Mouse (Mus musculus) embryonic facial prominence, embryonic 10.5 days (tissue): ENCODE results near the gene Sh3pxd2b. TPM values are rescaled to one million over a fixed set of nuclear protein-coding genes. Genes with fewer than 3 reads are reported as not detected.

ENCODE experiments used
- DNase-seq: peaks from one replicate; pipeline ENCODE4 v3.0.0-alpha.2; 2017; ENCODE audit warnings: low spot score
- H3K27ac ChIP-seq: fragments of 300-500 bp; sonication (generic); replicated peaks from 2 replicates; pipeline ENCODE4 v1.5.1; 2016; ENCODE audit warnings: mild to moderate bottlenecking
- H3K27me3 ChIP-seq: fragments of 300-500 bp; sonication (generic); replicated peaks from 2 replicates; pipeline ENCODE4 v1.6.1; 2016; ENCODE audit warnings: low read depth, mild to moderate bottlenecking; ENCODE audit not compliant: poor library complexity, severe bottlenecking
- H3K36me3 ChIP-seq: fragments of 300-500 bp; sonication (generic); replicated peaks from 2 replicates; pipeline ENCODE4 v1.6.1; 2016; ENCODE audit warnings: mild to moderate bottlenecking, moderate library complexity
- H3K4me1 ChIP-seq: fragments of 300-500 bp; sonication (generic); 2 replicates; pipeline ENCODE4 v1.6.1; 2016
- H3K4me3 ChIP-seq: fragments of 300-500 bp; sonication (generic); 2 replicates; pipeline ENCODE4 v1.5.1; 2016; ENCODE audit warnings: mild to moderate bottlenecking, moderate library complexity
- H3K9me3 ChIP-seq: fragments of 300-500 bp; sonication (generic); 2 replicates; pipeline ENCODE4 v1.6.1; 2016; ENCODE audit warnings: mild to moderate bottlenecking
- WGBS: fragments of 180-500 bp; shearing (Covaris S2); methylation state at CpG from one replicate; pipeline ENCODE4 v1.1.7; 2016; 5-methylcytosine and 5-hydroxymethylcytosine counted together
- polyA plus RNA-seq: library from polyadenylated mRNA; unstranded; fragments of >200 nt; fragmentation: Nextera tagmentation; extraction: Ambion mirVana; gene quantifications from 2 replicates; pipeline ENCODE4 v1.2.1, GENCODE M21; 2016

Gene Sh3pxd2b
- polyA plus RNA-seq, 1 experiment from 2014 or later: 28.3 TPM

GRCm38 (mm10) chr11:32364375-32364774 lies 16.8 kb downstream of the Sh3pxd2b start:
- WGBS: 70% methylated on average over 7 of the region's 7 CpGs
- peaks cover 40% of the 10 kb centered on the region for H3K36me3 ChIP-seq
- no peaks in the 10 kb centered on the region for H3K9me3 ChIP-seq
- no peak overlapping the region for H3K4me3 ChIP-seq
- DNase-seq: no peak
- H3K27ac ChIP-seq: peak overlapping the region; percentile 15
- H3K4me1 ChIP-seq: peaks cover 48% of the 10 kb centered on the region
- no peaks in the 10 kb centered on the region for H3K27me3 ChIP-seq

DNA sequence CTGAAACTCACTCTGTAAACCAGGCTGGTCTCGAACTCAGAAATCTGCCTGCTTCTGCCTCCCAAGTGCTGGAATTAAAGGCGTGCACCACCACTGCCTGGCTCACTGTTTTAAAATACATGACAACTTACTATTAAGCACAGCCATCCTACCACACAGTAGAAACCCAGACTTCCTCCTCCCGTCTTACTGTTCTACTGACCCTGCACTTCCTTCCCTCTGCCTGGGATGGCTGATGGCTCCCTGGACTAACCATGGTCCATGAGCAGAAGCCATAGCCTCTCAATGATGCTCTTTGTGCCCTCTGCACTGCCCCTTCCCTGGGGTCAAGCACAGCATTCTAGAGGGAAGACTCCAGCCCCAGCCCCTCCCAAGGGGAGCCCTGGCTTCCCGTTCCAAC lies 17.9 kb downstream of the Sh3pxd2b start:
- WGBS: 74% methylated on average over 4 of the region's 4 CpGs
- Histone ChIP-seq H3K4me1 (peaks cover 48% of the 10 kb centered on the region), H3K27ac (no peak overlapping the region), H3K27me3 (no peaks in the 10 kb centered on the region), H3K36me3 (peaks cover 33% of the 10 kb centered on the region), H3K9me3 (no peaks in the 10 kb centered on the region), H3K4me3 (no peak overlapping the region)
- DNase-seq: no peak

- H3K27ac ChIP-seq: no peak overlapping the region
- peaks cover 43% of the 10 kb centered on the region for H3K4me1 ChIP-seq
- no peaks in the 10 kb centered on the region for H3K9me3 ChIP-seq
- DNase-seq: no peak
- H3K36me3 ChIP-seq: peaks cover 31% of the 10 kb centered on the region
- 90% methylated on average over 2 of the region's 2 CpGs for WGBS
- H3K4me3 ChIP-seq: no peak overlapping the region
- H3K27me3 ChIP-seq: no peaks in the 10 kb centered on the region
Measured at GRCm38 (mm10) chr11:32367056-32367455, 19.4 kb downstream of the Sh3pxd2b start.

- peaks cover 49% of the 10 kb centered on the region for H3K36me3 ChIP-seq
- no peak overlapping the region for H3K4me3 ChIP-seq
- no peaks in the 10 kb centered on the region for H3K27me3 ChIP-seq
- H3K9me3 ChIP-seq: no peaks in the 10 kb centered on the region
- peaks cover 29% of the 10 kb centered on the region for H3K4me1 ChIP-seq
- no peak overlapping the region for H3K27ac ChIP-seq
- WGBS: 96% methylated on average over 3 of the region's 3 CpGs
- DNase-seq: no peak
Measured at GRCm38 (mm10) chr11:32368986-32369385, 21.4 kb downstream of the Sh3pxd2b start.

DNA sequence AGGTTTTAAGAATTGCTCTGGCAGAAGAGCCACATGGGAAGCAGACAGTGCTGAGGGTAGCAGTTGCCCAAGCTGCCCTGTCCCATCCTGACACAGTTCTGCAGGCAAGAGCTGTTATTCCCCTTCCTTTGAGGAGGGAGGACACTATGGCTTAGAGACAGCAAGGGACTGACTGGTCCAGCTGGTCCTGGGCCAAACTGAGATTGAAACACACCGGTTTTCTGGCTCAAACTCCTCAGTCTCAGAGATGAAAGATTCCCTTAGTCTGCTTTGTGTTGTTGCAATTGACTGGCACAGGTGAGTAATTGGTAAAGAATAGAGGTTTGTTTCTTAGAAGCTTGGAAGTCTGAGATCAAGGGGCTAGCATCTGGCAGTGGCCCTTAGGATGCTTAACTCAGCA lies 23.3 kb downstream of the Sh3pxd2b start:
- Histone ChIP-seq H3K4me3 (no peak overlapping the region), H3K27ac (no peak overlapping the region), H3K9me3 (no peaks in the 10 kb centered on the region), H3K4me1 (peaks cover 15% of the 10 kb centered on the region), H3K36me3 (peaks cover 62% of the 10 kb centered on the region), H3K27me3 (no peaks in the 10 kb centered on the region)
- no peak for DNase-seq
- WGBS: 87% methylated on average over 1 of the region's 1 CpGs

DNA sequence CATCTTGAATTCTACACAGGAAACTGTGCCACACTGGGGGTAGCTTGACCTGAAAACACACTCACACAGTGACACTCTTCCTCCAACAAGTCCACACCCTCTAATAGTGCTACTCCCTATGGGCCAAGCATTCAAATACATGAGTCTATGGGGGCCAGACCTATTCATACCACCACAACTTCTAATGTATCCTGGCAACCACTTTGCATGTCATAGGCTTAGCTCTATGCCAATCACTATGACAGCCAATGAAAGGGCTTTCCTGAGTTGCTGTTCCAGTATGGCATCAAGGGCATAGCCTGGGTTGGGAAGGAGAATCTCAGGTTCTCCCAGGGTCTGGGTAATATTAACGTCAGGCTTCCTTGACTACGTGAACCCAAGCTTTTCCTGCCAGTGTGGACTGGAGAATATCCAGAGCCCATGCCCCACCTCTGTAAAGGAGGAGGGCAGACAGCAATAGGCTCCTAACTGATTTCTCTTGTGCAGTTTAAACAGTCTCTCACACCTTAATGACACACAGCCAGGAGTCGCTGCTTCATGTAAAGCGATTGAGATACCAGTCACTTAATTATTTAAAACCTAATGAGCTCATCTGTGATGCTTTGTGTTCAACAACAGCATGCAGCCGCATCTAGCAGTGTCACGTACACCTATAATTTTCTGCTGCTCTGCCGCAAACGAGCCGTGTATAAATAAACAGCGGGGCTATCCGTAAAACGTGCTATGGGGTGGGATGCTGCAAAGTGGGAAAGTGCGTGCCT lies 25.8 kb downstream of the Sh3pxd2b start:
- H3K4me3 ChIP-seq: no peak overlapping the region
- peaks cover 84% of the 10 kb centered on the region for H3K36me3 ChIP-seq
- no peak overlapping the region for H3K27ac ChIP-seq
- 89% methylated on average over 13 of the region's 13 CpGs for WGBS
- no peaks in the 10 kb centered on the region for H3K9me3 ChIP-seq
- H3K27me3 ChIP-seq: no peaks in the 10 kb centered on the region
- 0 out of 2 replicates have a peak, but pooled peaks cover 4% of the 10 kb centered on the region for H3K4me1 ChIP-seq
- no peak for DNase-seq

- no peak overlapping the region for H3K27ac ChIP-seq
- H3K9me3 ChIP-seq: no peaks in the 10 kb centered on the region
- 0 out of 2 replicates have a peak, but pooled peaks cover 2% of the 10 kb centered on the region for H3K4me1 ChIP-seq
- DNase-seq: no peak
- H3K36me3 ChIP-seq: peaks cover 87% of the 10 kb centered on the region
- H3K27me3 ChIP-seq: no peaks in the 10 kb centered on the region
- WGBS: 89% methylated on average over 9 of the region's 9 CpGs
- H3K4me3 ChIP-seq: no peak overlapping the region
Measured at GRCm38 (mm10) chr11:32374027-32374589, 26.5 kb downstream of the Sh3pxd2b start.

DNA sequence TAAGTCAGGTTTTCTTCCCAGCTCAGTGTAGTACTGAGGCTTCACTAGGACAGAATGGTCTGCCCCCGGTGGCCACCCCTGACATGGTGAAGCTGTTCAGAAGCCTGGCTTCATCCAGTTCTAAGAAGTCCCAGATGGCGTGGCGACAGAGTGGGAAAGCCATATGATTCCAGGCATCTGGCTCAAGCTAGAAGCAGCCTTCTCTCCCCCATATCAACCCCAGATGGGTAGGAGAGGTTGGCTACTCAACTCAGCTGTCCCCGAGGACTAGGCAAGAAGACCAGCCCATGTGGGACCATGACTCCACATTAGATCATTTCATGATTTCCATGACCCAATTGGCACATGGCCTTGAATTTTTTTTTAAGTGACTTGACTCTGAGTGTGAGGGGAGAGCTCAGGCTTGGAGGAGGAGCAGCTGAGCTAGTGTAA lies 27.5 kb downstream of the Sh3pxd2b start:
- peaks cover 9% of the 10 kb centered on the region for H3K4me1 ChIP-seq
- 79% methylated on average over 4 of the region's 4 CpGs for WGBS
- H3K27ac ChIP-seq: no peak overlapping the region
- H3K4me3 ChIP-seq: no peak overlapping the region
- H3K9me3 ChIP-seq: no peaks in the 10 kb centered on the region
- H3K27me3 ChIP-seq: no peaks in the 10 kb centered on the region
- peak; percentile 30 for DNase-seq
- H3K36me3 ChIP-seq: peaks cover 94% of the 10 kb centered on the region

- Histone ChIP-seq H3K27ac (no peak overlapping the region), H3K4me3 (no peak overlapping the region), H3K9me3 (no peaks in the 10 kb centered on the region), H3K4me1 (peaks cover 15% of the 10 kb centered on the region), H3K36me3 (peaks cover 94% of the 10 kb centered on the region), H3K27me3 (no peaks in the 10 kb centered on the region)
- 94% methylated on average over 1 of the region's 1 CpGs for WGBS
- DNase-seq: no peak
Measured at GRCm38 (mm10) chr11:32376086-32376485, 28.5 kb downstream of the Sh3pxd2b start.

DNA sequence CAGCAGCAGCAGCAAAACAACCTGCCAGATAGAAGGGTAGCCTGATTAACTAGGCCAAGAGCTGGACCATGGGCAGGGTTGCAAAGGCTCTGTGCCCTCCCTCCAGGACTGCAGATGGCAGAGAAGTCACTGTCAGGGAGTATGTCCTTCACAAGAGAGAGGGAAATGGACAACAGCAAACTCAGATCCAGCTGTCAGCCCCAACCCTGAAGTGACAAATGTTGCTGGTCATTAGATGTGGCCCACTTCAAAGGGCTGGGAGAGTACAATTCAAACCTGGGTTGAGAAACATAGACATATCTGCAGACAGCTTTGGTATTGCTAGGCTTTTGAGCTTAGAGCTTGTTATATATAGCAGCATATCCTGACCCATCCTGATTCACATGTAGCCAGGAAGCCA lies 32.3 kb downstream of the Sh3pxd2b start:
- H3K27ac ChIP-seq: no peak overlapping the region
- DNase-seq: no peak
- peaks cover 48% of the 10 kb centered on the region for H3K4me1 ChIP-seq

DNA sequence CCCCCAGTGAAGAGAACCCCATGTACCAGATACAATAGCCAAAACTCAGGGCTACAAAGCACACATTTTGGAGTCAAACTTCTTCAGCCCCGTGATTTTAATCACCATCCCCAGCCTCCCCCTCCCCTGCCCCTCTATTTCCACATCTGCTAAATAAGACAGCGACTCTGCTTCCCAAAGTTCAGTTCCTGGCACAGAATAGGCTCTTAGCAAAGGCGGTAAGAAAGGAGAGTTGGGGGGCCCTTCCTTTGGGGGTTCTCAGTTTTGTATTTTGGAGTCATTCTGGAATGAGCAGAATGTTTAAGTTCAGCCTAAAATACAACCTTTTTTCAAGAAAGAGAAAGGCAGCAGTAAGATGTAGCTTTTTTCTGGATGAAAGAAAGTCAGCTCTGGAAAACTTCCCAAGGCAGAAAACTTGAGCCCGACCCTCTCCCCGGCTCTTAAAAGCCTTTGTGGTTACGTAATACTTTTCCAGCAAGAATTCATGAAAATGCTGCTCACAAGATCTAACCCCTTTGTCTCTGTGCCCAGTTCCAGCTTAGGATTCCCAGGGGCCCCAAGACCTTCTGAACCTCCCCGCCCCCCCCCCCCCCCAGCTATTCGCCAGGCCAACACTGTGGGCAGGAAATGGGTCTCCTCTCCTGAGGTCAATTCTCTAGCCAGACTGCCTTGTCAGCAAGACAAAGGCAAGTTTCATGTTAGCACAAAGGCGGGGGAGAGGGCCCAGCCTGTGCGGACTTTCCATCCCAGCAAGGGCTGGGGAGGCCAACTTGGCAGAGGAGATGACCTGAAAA lies 35.9 kb downstream of the Sh3pxd2b start:
- Histone ChIP-seq H3K36me3 (peaks cover 86% of the 10 kb centered on the region), H3K9me3 (no peaks in the 10 kb centered on the region), H3K4me1 (peaks cover 48% of the 10 kb centered on the region), H3K27ac (peak overlapping the region; percentile 89), H3K4me3 (0 out of 2 replicates have a peak overlapping the region, but pooled peaks have one; percentile 21), H3K27me3 (no peaks in the 10 kb centered on the region)
- WGBS: 10% methylated on average over 10 of the region's 10 CpGs
- DNase-seq: peak; percentile 75

More for the DNA sequence above, 32.3 kb downstream of the Sh3pxd2b start:
- Histone ChIP-seq H3K36me3 (peaks cover 85% of the 10 kb centered on the region), H3K27me3 (no peaks in the 10 kb centered on the region), H3K4me3 (no peak overlapping the region), H3K9me3 (no peaks in the 10 kb centered on the region)

- Histone ChIP-seq H3K4me1 (peaks cover 47% of the 10 kb centered on the region), H3K9me3 (no peaks in the 10 kb centered on the region), H3K36me3 (peaks cover 86% of the 10 kb centered on the region), H3K27ac (peak overlapping the region; percentile 89), H3K27me3 (no peaks in the 10 kb centered on the region), H3K4me3 (0 out of 2 replicates have a peak overlapping the region, but pooled peaks have one; percentile 21)
- DNase-seq: no peak
- 63% methylated on average over 7 of the region's 7 CpGs for WGBS
Measured at GRCm38 (mm10) chr11:32384135-32384801, 36.6 kb downstream of the Sh3pxd2b start.
